Mouse (Mus musculus): Measurements from ENCODE around the gene 1600014C23Rik.

Gene 1600014C23Rik

GRCm38 (mm10) chr17:45693812-45694565, 39.7 kb downstream of the 1600014C23Rik start:
- in situ Hi-C loops (cut with MboI; ENCODE audit: low sequenced_read_pairs), result no loop called here

- in situ Hi-C loops (cut with MboI; ENCODE audit: low sequenced_read_pairs), result no loop called here
Observed at GRCm38 (mm10) chr17:45692159-45692558, 41.5 kb downstream of the 1600014C23Rik start.

DNA sequence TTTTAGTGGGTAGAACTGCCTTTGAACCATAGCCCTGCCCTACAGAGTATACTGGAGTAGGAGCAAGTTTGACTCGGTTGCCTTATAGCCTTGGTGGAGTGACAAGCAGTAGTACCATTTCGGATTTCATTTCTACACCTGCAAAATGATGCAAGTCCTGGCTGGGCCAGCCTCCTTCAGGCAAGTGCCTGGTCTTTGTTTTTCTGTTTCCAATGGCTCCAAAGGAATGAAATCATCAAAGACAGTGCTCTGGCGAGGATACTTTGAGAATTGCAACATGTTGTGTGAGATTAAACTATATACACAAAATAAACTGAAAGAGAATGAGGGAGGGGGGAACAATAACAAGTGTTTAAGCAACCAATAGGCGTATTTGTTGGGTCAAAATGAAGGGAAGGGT, 43.6 kb downstream of the 1600014C23Rik start:
- in situ Hi-C loops (cut with MboI; ENCODE audit: low sequenced_read_pairs), result no loop called here

DNA sequence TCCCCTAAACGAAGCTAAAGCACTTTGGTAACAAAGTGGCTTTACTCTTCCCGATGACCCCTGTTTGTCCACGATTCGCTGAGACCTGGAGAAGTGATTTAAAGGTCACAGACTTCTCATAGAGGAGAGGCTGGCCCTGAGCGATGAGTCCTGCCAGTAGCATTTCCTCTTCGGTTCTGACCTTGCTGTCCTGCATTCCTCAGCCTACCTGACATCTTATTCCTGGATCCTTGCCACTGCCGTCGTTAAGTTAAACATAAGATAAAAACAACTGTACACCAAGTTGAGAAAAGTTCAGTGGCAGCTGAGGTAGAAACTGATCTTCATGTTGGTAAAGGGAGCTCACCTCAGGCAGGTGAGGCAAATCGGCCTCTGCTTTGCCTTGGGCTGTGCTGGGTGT, 44.5 kb downstream of the 1600014C23Rik start:
- in situ Hi-C loops (cut with MboI; ENCODE audit: low sequenced_read_pairs), result no loop called here

DNA sequence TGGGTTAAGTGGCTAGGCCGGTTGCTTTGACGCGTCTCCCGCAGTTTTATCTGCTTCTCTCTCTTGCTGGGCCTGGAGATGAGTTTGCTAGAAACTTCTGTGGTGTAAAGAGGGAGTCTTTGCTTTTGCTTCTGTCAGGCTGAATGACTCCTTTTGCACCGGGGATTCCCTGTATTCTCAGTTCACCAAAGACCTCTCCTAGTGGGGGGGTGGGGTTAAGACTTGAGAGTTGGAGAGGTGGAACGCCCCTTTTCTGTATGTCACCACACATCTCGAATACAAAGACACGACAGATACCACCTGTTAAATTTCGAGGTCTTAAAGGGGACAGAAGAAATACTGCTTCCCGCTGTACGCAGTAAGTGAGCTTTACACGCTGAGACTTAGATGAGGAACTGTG, 46.9 kb downstream of the 1600014C23Rik start, which contains the start of gene Tmem63b:
Tmem63b (minus strand) TSS at position 190 of the 400 bp plus-strand sequence.
- in situ Hi-C loops (cut with MboI; ENCODE audit: low sequenced_read_pairs), result no loop called here

- in situ Hi-C loops (cut with MboI; ENCODE audit: low sequenced_read_pairs), result no loop called here
Observed at GRCm38 (mm10) chr17:45686093-45686619, 47.5 kb downstream of the 1600014C23Rik start, which contains the start of gene Mrpl14. TSS of gene Mrpl14 (plus strand) at chr17:45686322.

DNA sequence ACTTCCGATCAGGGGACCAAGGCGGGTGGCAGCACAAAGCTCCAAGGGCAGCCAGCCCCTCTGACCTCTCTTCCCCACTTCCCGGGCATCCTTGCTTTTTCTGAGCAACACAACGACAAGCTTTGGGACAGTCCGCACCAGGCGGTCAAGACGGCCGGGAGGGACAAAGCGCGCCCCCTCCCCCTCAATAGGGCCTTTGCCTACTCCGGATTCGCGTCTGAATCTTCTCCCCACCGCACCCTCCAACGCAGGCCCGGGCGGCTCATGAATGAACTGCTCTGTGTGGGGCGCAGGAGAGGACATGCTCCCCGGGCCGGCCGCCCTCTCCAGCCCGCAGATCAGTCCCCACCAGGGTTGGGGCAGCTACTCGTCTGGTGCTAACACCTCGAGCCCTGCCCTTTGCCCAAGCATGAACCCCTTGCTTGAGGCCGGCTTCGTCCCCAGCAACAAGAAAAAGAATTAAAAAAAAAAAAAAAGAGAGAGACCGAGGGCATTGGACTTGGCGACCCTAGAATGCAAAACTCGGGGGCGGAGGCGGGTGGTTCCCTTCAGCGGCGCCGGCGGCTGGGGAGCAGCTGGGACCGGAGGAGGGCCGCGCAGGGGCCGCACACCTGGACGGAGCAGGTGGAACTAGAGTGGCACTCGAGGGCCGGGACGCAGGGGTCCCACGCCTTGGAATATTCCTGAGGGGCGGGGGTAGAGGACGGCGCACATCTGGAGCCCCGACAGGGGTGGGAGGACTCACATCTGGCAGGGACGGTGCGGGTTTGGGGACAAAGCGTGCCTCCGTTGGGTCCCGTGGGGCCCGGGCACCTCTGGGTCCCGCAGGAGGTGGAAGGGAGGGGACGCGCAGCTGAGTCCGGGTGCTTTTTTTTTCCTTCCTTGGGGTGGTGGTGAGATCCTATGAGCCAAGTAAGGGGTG, 48.2 kb downstream of the 1600014C23Rik start:
- in situ Hi-C loops (cut with MboI; ENCODE audit: low sequenced_read_pairs), result no loop called here

- in situ Hi-C loops (cut with MboI; ENCODE audit: low sequenced_read_pairs), result no loop called here
Observed at GRCm38 (mm10) chr17:45684667-45685131, 48.9 kb downstream of the 1600014C23Rik start.

All from CH12F3 (cell line).